Mouse (Mus musculus): ENCODE results near the gene Glis3.

The Glis3 gene

GRCm38 (mm10) chr19:28533576-28533975 is 146.3 kb downstream of the Glis3 start:
- DNase-seq (ENCODE audit: low spot score in 2 of 2): no peak

- no peak for DNase-seq (ENCODE audit: low spot score in 2 of 2)
These were observed 148.1 kb downstream of the Glis3 start for GRCm38 (mm10) chr19:28531750-28532149.

GRCm38 (mm10) chr19:28530846-28531245 is 149.0 kb downstream of the Glis3 start:
- DNase-seq (ENCODE audit: low spot score in 2 of 2): peak; percentile 31 to 77

- DNase-seq (ENCODE audit: low spot score in 2 of 2): no peak
These were observed 150.9 kb downstream of the Glis3 start for GRCm38 (mm10) chr19:28529006-28529405.

GRCm38 (mm10) chr19:28527446-28527845 is 152.4 kb downstream of the Glis3 start:
- no peak for DNase-seq (ENCODE audit: low spot score in 2 of 2)

- DNase-seq (ENCODE audit: low spot score in 2 of 2): no peak
These were observed 154.5 kb downstream of the Glis3 start for GRCm38 (mm10) chr19:28525331-28525730.

GRCm38 (mm10) chr19:28522289-28522688 is 157.6 kb downstream of the Glis3 start:
- no peak for DNase-seq (ENCODE audit: low spot score in 2 of 2)

GRCm38 (mm10) chr19:28520761-28521181 is 159.1 kb downstream of the Glis3 start:
- DNase-seq (ENCODE audit: low spot score in 2 of 2): no peak

GRCm38 (mm10) chr19:28520128-28520745 is 159.6 kb downstream of the Glis3 start:
- DNase-seq (ENCODE audit: low spot score in 2 of 2): no peak

GRCm38 (mm10) chr19:28519296-28519695 is 160.6 kb downstream of the Glis3 start:
- no peak for DNase-seq (ENCODE audit: low spot score in 2 of 2)

- no peak for DNase-seq (ENCODE audit: low spot score in 2 of 2)
These were observed 161.0 kb downstream of the Glis3 start for GRCm38 (mm10) chr19:28518846-28519245.

GRCm38 (mm10) chr19:28518266-28518665 is 161.6 kb downstream of the Glis3 start:
- no peak for DNase-seq (ENCODE audit: low spot score in 2 of 2)

- DNase-seq (ENCODE audit: low spot score in 2 of 2): no peak
These were observed 162.3 kb downstream of the Glis3 start for GRCm38 (mm10) chr19:28517464-28518080.

GRCm38 (mm10) chr19:28516487-28516886 is 163.4 kb downstream of the Glis3 start:
- no peak for DNase-seq (ENCODE audit: low spot score in 2 of 2)

GRCm38 (mm10) chr19:28512475-28512874 is 167.4 kb downstream of the Glis3 start:
- DNase-seq (ENCODE audit: low spot score in 2 of 2): no peak

GRCm38 (mm10) chr19:28511910-28512309 is 168.0 kb downstream of the Glis3 start:
- DNase-seq (ENCODE audit: low spot score in 2 of 2): no peak

- DNase-seq (ENCODE audit: low spot score in 2 of 2): no peak
These were observed 174.5 kb downstream of the Glis3 start for GRCm38 (mm10) chr19:28505376-28505775.

- no peak for DNase-seq (ENCODE audit: low spot score in 2 of 2)
These were observed 176.9 kb downstream of the Glis3 start for GRCm38 (mm10) chr19:28503011-28503410.

GRCm38 (mm10) chr19:28500975-28501374 is 178.9 kb downstream of the Glis3 start:
- no peak for DNase-seq (ENCODE audit: low spot score in 2 of 2)

- no peak for DNase-seq (ENCODE audit: low spot score in 2 of 2)
These were observed 179.4 kb downstream of the Glis3 start for GRCm38 (mm10) chr19:28500505-28500904.

GRCm38 (mm10) chr19:28499786-28500185 is 180.1 kb downstream of the Glis3 start:
- no peak for DNase-seq (ENCODE audit: low spot score in 2 of 2)

- no peak for DNase-seq (ENCODE audit: low spot score in 2 of 2)
These were observed 184.0 kb downstream of the Glis3 start for GRCm38 (mm10) chr19:28495926-28496325.

GRCm38 (mm10) chr19:28493605-28494260 is 186.1 kb downstream of the Glis3 start:
- DNase-seq (ENCODE audit: low spot score in 2 of 2): no peak
